Mouse (Mus musculus) heart, embryonic 14.5 days (tissue): ENCODE measurements at regions not wholly inside any gene's neighbourhood (a gene's known extent, or its start where the extent isn't known, plus 50 kb on each side); places are given as distances from the start of the nearest gene placed in this dataset.

ENCODE experiments used
- ATAC-seq: fragments of 200-750 bp; cut with Nextera tagmentation; 2 replicates; pipeline ENCODE4 v1.8.0; 2017; ENCODE audit warnings: low read depth, moderate TSS enrichment; ENCODE audit not compliant: insufficient number of reproducible peaks, insufficient read depth, low FRiP score
- H3K27ac ChIP-seq, 2 experiments: fragments of 200-500 bp in 1 of 2; fragments of 300-500 bp in 1 of 2; sonication (generic) in 1 of 2; replicated peaks in 1 of 2; 2 replicates each; pipeline ENCODE4 v1.5.1; 2012 to 2014; ENCODE audit warnings: low read depth in 2 of 2, low read length in 2 of 2, control low read depth in 1 of 2, mild to moderate bottlenecking in 1 of 2, mixed read lengths in 1 of 2; ENCODE audit not compliant: control insufficient read depth in 1 of 2, insufficient read depth in 1 of 2
- H3K27me3 ChIP-seq: fragments of 300-500 bp; sonication (generic); 2 replicates; pipeline ENCODE4 v1.6.1; 2014; ENCODE audit warnings: mild to moderate bottlenecking, low read length, control low read depth; ENCODE audit not compliant: control insufficient read depth, insufficient read depth
- H3K36me3 ChIP-seq: fragments of 300-500 bp; sonication (generic); 2 replicates; pipeline ENCODE4 v1.6.1; 2014; ENCODE audit warnings: mild to moderate bottlenecking, control low read depth, low read length, mixed read lengths; ENCODE audit not compliant: control insufficient read depth, insufficient read depth
- H3K4me1 ChIP-seq, 2 experiments: fragments of 200-500 bp in 1 of 2; fragments of 300-500 bp in 1 of 2; sonication (generic) in 1 of 2; 2 replicates each; pipeline ENCODE4 v1.6.1; 2012 to 2014; ENCODE audit warnings: low read length in 2 of 2, control low read depth in 1 of 2, mixed read lengths in 1 of 2; ENCODE audit not compliant: control insufficient read depth in 2 of 2, insufficient read depth in 2 of 2
- H3K4me2 ChIP-seq: fragments of 300-500 bp; sonication (generic); 2 replicates; pipeline ENCODE4 v1.6.1; 2014; ENCODE audit warnings: mild to moderate bottlenecking, low read length
- H3K4me3 ChIP-seq, 2 experiments: fragments of 200-500 bp in 1 of 2; fragments of 300-500 bp in 1 of 2; sonication (generic) in 1 of 2; 2 replicates each; pipeline ENCODE4 v1.5.1; 2012 to 2014; ENCODE audit warnings: low read length in 2 of 2, mild to moderate bottlenecking in 2 of 2, control low read depth in 1 of 2, low read depth in 1 of 2, moderate library complexity in 1 of 2; ENCODE audit not compliant: control insufficient read depth in 1 of 2, insufficient read depth in 1 of 2
- H3K9ac ChIP-seq: fragments of 300-500 bp; sonication (generic); 2 replicates; pipeline ENCODE4 v1.6.1; 2014; ENCODE audit warnings: mild to moderate bottlenecking, low read length
- H3K9me3 ChIP-seq: fragments of 300-500 bp; sonication (generic); 2 replicates; pipeline ENCODE4 v1.6.1; 2016; ENCODE audit warnings: low read length, control low read depth; ENCODE audit not compliant: control insufficient read depth
- WGBS: fragments of 180-500 bp; shearing (Covaris S2); extraction: QIAGEN DNeasy Blood & Tissue Kit; methylation state at CpG from one replicate; pipeline ENCODE4 v1.1.7; 2014; 5-methylcytosine and 5-hydroxymethylcytosine counted together

DNA sequence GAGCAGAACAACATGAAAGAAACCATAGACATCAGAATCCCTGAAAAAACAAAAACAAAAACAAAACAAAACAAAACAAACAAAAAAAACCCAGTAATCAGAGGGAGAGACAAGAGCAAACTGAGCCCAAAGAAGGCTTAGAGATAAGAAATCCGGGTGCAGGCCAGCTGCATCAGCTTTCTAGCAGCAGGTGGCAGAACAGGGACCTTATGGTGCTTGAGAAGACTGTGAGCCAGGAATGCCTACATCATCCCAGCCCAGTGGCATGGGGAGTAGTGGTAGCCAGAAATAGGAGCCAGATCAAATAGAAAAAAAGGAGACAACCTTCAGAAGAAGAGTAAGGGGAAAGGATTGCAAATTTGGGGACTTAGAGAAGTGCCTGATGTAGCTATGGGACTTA is 152.8 kb downstream of the Diras2 start:
- Histone ChIP-seq H3K4me1 (peaks cover 2 to 3% of the 10 kb centered on the region in 2 experiments; a peak in 3 of 4 replicates), H3K9ac (no peak overlapping the region), H3K4me2 (no peak overlapping the region), H3K27ac (no peak overlapping the region), H3K36me3 (no peaks in the 10 kb centered on the region), H3K4me3 (no peak overlapping the region), H3K27me3 (no peaks in the 10 kb centered on the region), H3K9me3 (peaks cover 17% of the 10 kb centered on the region)
- 7% methylated on average over 1 of the region's 1 CpGs for WGBS
- ATAC-seq: no peak

DNA sequence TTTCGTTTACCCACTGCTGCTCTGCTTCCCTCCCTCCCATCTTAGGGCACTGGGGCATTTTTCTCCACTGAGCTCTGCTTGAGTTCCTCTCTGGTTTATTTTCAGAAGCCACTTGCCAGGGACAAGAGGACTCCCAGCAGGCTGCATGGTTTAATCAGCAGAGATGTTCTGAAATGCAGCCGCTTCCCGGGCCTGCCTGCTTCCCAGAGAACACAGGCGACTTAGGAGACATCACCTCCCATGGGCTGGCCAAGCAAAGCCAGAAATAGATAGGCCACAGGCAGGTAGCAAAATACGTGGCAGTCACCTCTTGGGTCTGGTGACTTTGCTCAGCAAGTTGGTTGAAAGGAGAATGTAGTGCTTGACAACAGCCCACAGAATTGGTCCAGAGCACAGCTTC is 141.8 kb downstream of the Diras2 start:
- Histone ChIP-seq H3K27me3 (0 out of 2 replicates have a peak, but pooled peaks cover 2% of the 10 kb centered on the region), H3K9ac (no peak overlapping the region), H3K36me3 (no peaks in the 10 kb centered on the region), H3K4me2 (no peak overlapping the region), H3K4me1 (no peaks in the 10 kb centered on the region), H3K9me3 (0 out of 2 replicates have a peak, but pooled peaks cover 9% of the 10 kb centered on the region), H3K4me3 (no peak overlapping the region), H3K27ac (no peak overlapping the region)
- 73% methylated on average over 5 of the region's 5 CpGs for WGBS
- no peak for ATAC-seq

DNA sequence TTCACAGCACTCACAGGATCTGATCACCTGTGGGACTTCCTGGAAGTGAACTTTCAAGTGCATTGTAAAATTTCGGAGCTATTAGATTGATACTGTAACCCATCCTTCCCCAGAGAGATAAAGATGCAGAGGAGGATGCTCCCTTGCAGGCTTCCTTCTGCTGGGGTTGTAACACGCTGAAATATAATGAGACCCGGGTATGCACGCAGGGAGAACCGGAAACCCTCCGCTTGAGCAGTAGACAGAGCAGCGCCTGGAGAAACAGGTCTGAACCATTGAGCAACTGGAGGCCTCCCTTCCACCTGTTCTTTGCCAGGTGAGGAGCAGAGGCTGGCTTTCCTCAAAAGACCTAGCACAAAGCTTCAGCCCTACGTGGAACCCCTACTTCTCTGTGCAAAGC is 135.3 kb downstream of the Diras2 start:
- 0 out of 2 replicates have a peak, but pooled peaks cover 2% of the 10 kb centered on the region for H3K27me3 ChIP-seq

DNA sequence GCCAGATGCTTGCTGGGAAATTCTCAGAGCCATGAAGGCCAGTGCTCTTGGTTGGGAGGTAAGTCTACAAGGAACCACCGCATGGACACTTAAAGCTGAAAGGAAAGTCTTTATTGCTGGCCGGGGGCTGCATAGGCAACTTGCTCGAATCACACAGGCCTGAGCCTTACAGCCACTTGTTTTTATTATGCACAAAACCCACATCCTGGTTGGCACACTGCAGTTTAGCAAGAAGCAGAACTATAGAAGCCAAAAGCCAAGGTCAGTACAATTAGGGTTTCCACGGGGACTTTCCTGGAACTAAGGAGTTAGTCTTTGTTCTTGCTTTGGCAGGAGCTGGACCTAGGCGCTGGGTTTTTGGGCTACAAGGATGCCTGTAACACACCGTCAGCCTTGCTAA is 132.7 kb downstream of the Diras2 start:
- WGBS: 84% methylated on average over 6 of the region's 6 CpGs
- Histone ChIP-seq H3K9me3 (no peaks in the 10 kb centered on the region), H3K4me3 (no peak overlapping the region), H3K4me1 (no peaks in the 10 kb centered on the region), H3K27me3 (0 out of 2 replicates have a peak, but pooled peaks cover 2% of the 10 kb centered on the region), H3K36me3 (no peaks in the 10 kb centered on the region), H3K4me2 (no peak overlapping the region), H3K9ac (no peak overlapping the region), H3K27ac (no peak overlapping the region)
- ATAC-seq: no peak

More for the DNA sequence above, 135.3 kb downstream of the Diras2 start:
- Histone ChIP-seq H3K4me2 (no peak overlapping the region), H3K36me3 (no peaks in the 10 kb centered on the region), H3K4me3 (no peak overlapping the region), H3K9ac (no peak overlapping the region), H3K4me1 (no peaks in the 10 kb centered on the region), H3K9me3 (no peaks in the 10 kb centered on the region), H3K27ac (no peak overlapping the region)
- WGBS: 87% methylated on average over 8 of the region's 8 CpGs
- no peak for ATAC-seq

DNA sequence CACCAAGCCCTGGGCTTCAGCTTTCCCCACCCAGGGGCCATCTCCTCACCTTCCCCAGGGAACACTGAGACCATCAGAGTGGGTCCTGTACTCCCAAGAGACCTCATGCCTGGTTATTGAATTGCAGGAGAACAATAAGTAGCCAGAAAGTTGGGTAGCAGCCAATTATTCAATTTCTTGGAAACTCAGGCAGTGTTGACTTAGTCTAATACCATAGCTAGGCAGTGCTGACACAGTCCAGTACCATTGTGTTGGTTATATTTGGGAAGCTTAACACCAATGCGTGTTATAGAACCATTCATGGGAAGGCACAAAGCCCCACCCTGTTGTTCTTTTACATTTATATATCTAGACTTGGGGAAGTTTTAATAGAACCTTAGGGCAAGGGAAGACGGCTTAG is 131.9 kb downstream of the Diras2 start:
- H3K4me2 ChIP-seq: no peak overlapping the region
- H3K27ac ChIP-seq: no peak overlapping the region
- H3K9me3 ChIP-seq: no peaks in the 10 kb centered on the region
- no peaks in the 10 kb centered on the region for H3K4me1 ChIP-seq
- no peaks in the 10 kb centered on the region for H3K36me3 ChIP-seq
- no peak overlapping the region for H3K4me3 ChIP-seq
- 83% methylated on average over 2 of the region's 2 CpGs for WGBS
- H3K27me3 ChIP-seq: no peaks in the 10 kb centered on the region
- H3K9ac ChIP-seq: no peak overlapping the region
- ATAC-seq: no peak

DNA sequence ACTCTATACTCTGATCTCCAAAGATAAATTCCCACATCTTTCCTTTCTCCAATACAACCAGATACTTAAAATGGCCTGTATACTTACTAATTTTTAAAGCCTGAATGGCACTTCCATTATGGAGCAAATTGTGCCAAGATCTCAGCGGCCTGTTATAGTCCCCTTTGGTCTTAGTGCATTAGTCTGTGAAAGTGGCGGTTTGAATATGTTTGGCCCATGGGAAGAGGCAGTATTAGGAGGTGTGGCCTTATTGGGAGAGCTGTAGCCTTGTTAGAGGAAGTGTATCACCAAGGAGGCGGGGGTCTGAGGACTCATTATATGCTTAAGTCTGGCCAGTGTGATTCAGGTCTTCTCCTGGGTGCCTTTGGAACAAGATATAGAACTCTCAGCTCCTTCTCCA is 127.3 kb downstream of the Diras2 start:
- no peaks in the 10 kb centered on the region for H3K4me1 ChIP-seq
- no peak for ATAC-seq
- no peak overlapping the region for H3K4me2 ChIP-seq
- no peak overlapping the region for H3K9ac ChIP-seq
- H3K9me3 ChIP-seq: no peaks in the 10 kb centered on the region
- no peaks in the 10 kb centered on the region for H3K36me3 ChIP-seq
- no peaks in the 10 kb centered on the region for H3K27me3 ChIP-seq
- H3K4me3 ChIP-seq: no peak overlapping the region
- WGBS: 93% methylated on average over 3 of the region's 3 CpGs
- H3K27ac ChIP-seq: no peak overlapping the region

DNA sequence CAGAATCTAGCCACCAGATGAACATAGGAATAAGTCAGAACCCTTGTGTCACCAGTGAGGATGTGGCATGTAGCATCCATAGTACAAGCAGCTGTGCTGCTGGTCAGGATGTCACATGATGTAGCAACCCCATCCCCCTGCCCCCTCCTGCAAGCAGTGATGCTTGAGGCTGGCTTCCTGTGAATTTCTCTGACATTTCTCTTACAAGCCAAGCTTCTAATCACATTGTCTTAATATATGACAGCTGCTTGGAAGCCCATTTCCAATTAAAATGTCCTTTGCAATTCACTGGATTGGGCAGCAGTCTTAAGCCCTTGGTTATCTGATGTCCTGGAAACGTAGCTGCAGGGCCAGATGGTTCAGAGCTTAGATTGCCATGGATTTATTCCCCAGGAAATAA is 114.8 kb downstream of the Diras2 start:
- ATAC-seq: no peak

DNA sequence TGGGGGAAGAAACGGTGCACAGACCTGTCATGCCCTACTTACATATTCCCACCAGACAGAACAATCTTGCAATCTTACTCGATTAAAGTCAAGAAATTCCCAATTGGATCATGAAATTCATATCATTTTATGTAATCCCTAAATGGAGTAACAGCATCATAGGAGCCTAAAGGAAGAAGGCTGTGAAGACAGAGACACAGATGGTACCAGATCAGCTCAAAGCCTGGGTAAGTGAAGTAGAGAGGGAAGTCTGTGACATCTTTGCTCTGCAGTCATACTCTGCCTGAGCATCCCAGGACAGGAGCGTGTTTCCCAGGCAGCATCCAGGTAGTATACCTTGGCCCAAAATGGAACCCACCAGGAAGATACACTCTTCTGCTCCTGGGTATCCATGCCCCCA is 108.6 kb downstream of the Diras2 start:
- 85% methylated on average over 3 of the region's 3 CpGs for WGBS
- H3K4me2 ChIP-seq: no peak overlapping the region
- H3K9me3 ChIP-seq: no peaks in the 10 kb centered on the region
- no peak overlapping the region for H3K9ac ChIP-seq
- no peaks in the 10 kb centered on the region for H3K27me3 ChIP-seq
- ATAC-seq: no peak
- no peaks in the 10 kb centered on the region for H3K36me3 ChIP-seq
- no peaks in the 10 kb centered on the region for H3K4me1 ChIP-seq
- no peak overlapping the region for H3K4me3 ChIP-seq
- no peak overlapping the region for H3K27ac ChIP-seq

More for the DNA sequence above, 114.8 kb downstream of the Diras2 start:
- Histone ChIP-seq H3K4me3 (no peak overlapping the region), H3K9ac (no peak overlapping the region), H3K4me2 (no peak overlapping the region), H3K9me3 (peaks cover 8% of the 10 kb centered on the region; the same call in 1 of the 2 replicates), H3K4me1 (no peaks in the 10 kb centered on the region), H3K27ac (no peak overlapping the region), H3K36me3 (no peaks in the 10 kb centered on the region), H3K27me3 (no peaks in the 10 kb centered on the region)
- WGBS: 54% methylated on average over 1 of the region's 1 CpGs
